Mouse (Mus musculus) heart, postnatal 0 days (tissue): ENCODE results near the gene Myo18b. TPM values are rescaled to one million over a fixed set of nuclear protein-coding genes. Genes with fewer than 3 reads are reported as not detected.

ENCODE experiments used
- ATAC-seq: fragments of 200-750 bp; cut with Nextera tagmentation; 2 replicates; pipeline ENCODE4 v1.8.0; 2017; ENCODE audit warnings: low read depth, moderate number of reproducible peaks, moderate library complexity; ENCODE audit not compliant: insufficient read depth
- DNase-seq: peaks from one replicate; pipeline ENCODE4 v3.0.0-alpha.2; 2016; ENCODE audit warnings: low spot score
- H3K27ac ChIP-seq: fragments of 300-500 bp; sonication (generic); 2 replicates; pipeline ENCODE4 v1.5.1; 2014; ENCODE audit warnings: low read depth, mild to moderate bottlenecking
- H3K27me3 ChIP-seq: fragments of 300-500 bp; sonication (generic); 2 replicates; pipeline ENCODE4 v1.6.1; 2014; ENCODE audit warnings: low read length, mixed read lengths; ENCODE audit not compliant: control insufficient read depth, insufficient read depth
- H3K36me3 ChIP-seq: fragments of 300-500 bp; sonication (generic); replicated peaks from 2 replicates; pipeline ENCODE4 v1.6.1; 2014; ENCODE audit warnings: low read length, mixed read lengths; ENCODE audit not compliant: control insufficient read depth, insufficient read depth
- H3K4me1 ChIP-seq: fragments of 300-500 bp; sonication (generic); 2 replicates; pipeline ENCODE4 v1.6.1; 2014; ENCODE audit warnings: antibody characterized with exemption; ENCODE audit not compliant: control insufficient read depth, insufficient read depth
- H3K4me2 ChIP-seq: fragments of 300-500 bp; sonication (generic); 2 replicates; pipeline ENCODE4 v1.6.1; 2014; ENCODE audit warnings: low read depth, mild to moderate bottlenecking, low read length, moderate library complexity
- H3K4me3 ChIP-seq: fragments of 300-500 bp; sonication (generic); 2 replicates; pipeline ENCODE4 v1.5.1; 2014; ENCODE audit warnings: low read depth, low read length
- H3K9ac ChIP-seq: fragments of 300-500 bp; sonication (generic); replicated peaks from 2 replicates; pipeline ENCODE4 v1.6.1; 2014; ENCODE audit warnings: low read depth, low read length, mixed read lengths
- H3K9me3 ChIP-seq: fragments of 300-500 bp; sonication (generic); replicated peaks from 2 replicates; pipeline ENCODE4 v1.6.1; 2016; ENCODE audit warnings: low read length; ENCODE audit not compliant: control insufficient read depth
- CTCF ChIP-seq: IDR thresholded peaks from 2 replicates; pipeline ENCODE4 v1.5.1; 2016; ENCODE audit warnings: antibody characterized with exemption, control low read depth, low read depth
- EP300 ChIP-seq: IDR thresholded peaks from 2 replicates; pipeline ENCODE4 v1.6.1; 2016; ENCODE audit warnings: antibody characterized with exemption, low read depth
- WGBS: fragments of 180-500 bp; shearing (Covaris S2); extraction: QIAGEN DNeasy Blood & Tissue Kit; methylation state at CpG from one replicate; pipeline ENCODE4 v1.1.7; 2014; 5-methylcytosine and 5-hydroxymethylcytosine counted together
- polyA plus RNA-seq: library from polyadenylated mRNA; unstranded; fragments of >200 nt; fragmentation: Nextera tagmentation; extraction: Ambion mirVana; gene quantifications from 2 replicates; pipeline ENCODE4 v1.2.1, GENCODE M21; 2015
- total RNA-seq: library from RNA; depleted of rRNA; stranded (reverse); fragments of >200 nt; gene quantifications from 2 replicates; pipeline ENCODE4 v1.2.3, GENCODE M21; 2014; ENCODE audit warnings: low replicate concordance

Myo18b gene
- total and polyA plus RNA-seq, 2 experiments from 2014 or later, result 26.5 to 110 TPM

DNA sequence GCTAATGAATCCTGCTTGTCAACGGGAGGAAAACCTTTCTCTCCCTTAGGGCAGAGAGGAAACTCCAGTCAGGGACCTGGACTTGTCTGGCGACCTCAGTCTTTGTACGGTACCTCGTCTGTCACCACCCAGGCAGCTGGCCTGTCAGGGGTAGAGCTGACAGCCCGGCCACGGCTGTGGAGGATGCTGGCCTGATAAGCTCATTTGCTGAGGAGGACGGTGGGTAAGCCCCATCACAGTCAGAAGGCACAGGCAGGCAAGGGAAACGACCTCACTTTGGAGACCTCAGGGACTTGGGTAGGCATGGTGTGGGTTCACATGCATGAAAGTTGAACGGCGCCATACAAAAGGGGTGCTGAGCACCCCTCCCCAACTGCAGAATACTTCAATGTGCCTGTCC lies 140.6 kb downstream of the Myo18b start:
- Histone ChIP-seq H3K9ac (no peak overlapping the region), H3K27me3 (no peaks in the 10 kb centered on the region), H3K4me2 (no peak overlapping the region), H3K36me3 (peaks cover 73% of the 10 kb centered on the region), H3K4me3 (no peak overlapping the region), H3K4me1 (no peaks in the 10 kb centered on the region), H3K27ac (no peak overlapping the region), H3K9me3 (no peaks in the 10 kb centered on the region)
- TF ChIP-seq CTCF (no peak), EP300 (no peak)
- DNase-seq (no peak), ATAC-seq (no peak)
- 14% methylated on average over 10 of the region's 10 CpGs for WGBS

DNA sequence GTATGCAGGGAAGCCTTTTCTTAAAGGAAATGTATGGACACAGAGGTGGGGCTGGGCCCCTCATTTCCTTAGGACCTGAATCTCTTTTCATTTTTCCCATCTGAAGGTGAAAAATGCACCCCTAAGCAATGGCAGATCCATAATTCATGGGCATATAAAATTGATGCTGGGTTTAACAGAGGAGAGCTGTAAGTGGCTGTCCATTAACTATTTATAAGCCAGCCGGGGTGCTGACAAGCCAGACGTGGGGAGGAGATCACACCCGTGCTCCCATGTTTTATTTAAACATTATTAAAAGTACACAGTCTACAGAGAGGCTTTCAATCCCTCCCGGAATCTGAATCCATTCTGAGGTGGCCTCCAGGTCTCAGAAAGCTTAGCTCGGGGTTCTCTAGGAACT lies 146.5 kb downstream of the Myo18b start:
- ATAC-seq, result no peak
- no peak for DNase-seq
- Histone ChIP-seq H3K4me1 (no peaks in the 10 kb centered on the region), H3K27me3 (no peaks in the 10 kb centered on the region), H3K9ac (no peak overlapping the region), H3K9me3 (no peaks in the 10 kb centered on the region), H3K27ac (no peak overlapping the region), H3K4me3 (no peak overlapping the region), H3K4me2 (no peak overlapping the region), H3K36me3 (peaks cover 38% of the 10 kb centered on the region)
- 54% methylated on average over 5 of the region's 5 CpGs for WGBS
- TF ChIP-seq EP300 (no peak), CTCF (no peak)

DNA sequence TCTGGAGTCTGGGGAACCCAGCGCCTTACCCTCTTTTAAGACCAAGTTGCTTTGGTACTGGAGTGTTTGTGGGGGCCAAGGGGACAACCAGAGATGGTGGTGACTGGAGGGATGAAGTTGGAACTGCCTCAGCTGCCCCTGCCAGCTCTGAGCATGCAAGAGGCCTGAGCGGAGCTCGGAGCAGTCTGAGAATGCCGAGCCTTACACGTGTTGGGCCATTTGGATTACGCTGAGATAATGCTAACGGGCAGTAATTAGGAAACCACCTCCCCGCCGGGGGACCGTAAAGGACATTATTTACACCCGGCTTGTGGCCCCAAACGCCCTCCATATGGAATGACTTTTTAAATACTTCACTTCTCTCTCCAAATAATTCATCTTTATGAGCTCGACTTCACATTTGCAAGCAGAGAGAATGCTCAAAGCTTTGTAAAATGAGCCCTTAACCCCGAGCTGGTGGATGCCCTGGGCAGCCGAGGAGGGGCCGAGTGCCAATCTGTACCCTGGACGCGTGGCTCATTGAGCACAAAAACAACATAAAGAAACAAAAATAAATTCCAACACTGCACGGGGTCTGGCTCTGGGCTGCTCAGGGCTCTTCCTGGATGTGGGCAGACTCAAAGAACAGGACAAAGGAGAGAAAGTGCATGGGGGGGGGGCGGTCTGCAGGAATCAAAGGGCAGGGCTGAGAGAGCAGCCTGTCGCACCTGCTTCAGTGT lies 148.0 kb downstream of the Myo18b start:
- Histone ChIP-seq H3K9me3 (no peaks in the 10 kb centered on the region), H3K4me3 (no peak overlapping the region), H3K27me3 (no peaks in the 10 kb centered on the region), H3K4me2 (no peak overlapping the region), H3K36me3 (peaks cover 25% of the 10 kb centered on the region), H3K9ac (no peak overlapping the region), H3K4me1 (no peaks in the 10 kb centered on the region), H3K27ac (no peak overlapping the region)
- DNase-seq, result no peak
- ATAC-seq, result no peak
- TF ChIP-seq CTCF (no peak), EP300 (no peak)
- WGBS, result 50% methylated on average over 21 of the region's 21 CpGs

DNA sequence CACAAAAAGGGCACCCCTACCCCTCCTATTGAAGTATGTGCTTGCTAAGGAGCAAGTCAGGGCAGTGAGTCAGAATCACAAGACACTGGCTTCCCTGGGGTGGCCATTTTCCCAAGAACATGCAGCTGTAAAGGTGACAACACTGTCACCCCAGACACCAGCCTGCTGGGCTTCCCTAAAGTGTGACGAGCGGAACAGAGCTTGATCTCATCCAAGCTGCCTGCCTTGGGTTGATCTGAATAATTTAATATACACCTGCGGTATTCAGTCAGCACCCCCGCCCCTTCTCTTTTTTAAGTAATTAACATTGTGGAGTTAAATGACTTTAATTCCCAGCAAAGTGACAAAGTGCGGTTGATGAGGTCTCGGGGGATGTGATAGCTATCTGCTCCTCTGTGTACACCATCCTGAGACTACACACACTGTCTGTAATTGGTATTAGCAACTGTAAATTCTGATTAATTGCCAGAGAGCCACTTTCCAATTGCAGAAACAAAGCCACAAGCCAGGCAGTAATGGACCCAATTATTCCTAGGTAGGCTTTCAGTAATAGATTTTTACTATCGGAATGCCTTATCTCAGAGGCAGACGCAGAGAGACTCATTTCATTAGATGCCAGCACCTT lies 148.7 kb downstream of the Myo18b start:
- Histone ChIP-seq H3K4me2 (no peak overlapping the region), H3K9ac (no peak overlapping the region), H3K4me3 (no peak overlapping the region), H3K27ac (no peak overlapping the region), H3K4me1 (no peaks in the 10 kb centered on the region), H3K36me3 (peaks cover 25% of the 10 kb centered on the region), H3K27me3 (no peaks in the 10 kb centered on the region), H3K9me3 (no peaks in the 10 kb centered on the region)
- TF ChIP-seq CTCF, result no peak
- no peak for TF ChIP-seq EP300
- DNase-seq, result no peak
- no peak for ATAC-seq
- 73% methylated on average over 8 of the region's 8 CpGs for WGBS

DNA sequence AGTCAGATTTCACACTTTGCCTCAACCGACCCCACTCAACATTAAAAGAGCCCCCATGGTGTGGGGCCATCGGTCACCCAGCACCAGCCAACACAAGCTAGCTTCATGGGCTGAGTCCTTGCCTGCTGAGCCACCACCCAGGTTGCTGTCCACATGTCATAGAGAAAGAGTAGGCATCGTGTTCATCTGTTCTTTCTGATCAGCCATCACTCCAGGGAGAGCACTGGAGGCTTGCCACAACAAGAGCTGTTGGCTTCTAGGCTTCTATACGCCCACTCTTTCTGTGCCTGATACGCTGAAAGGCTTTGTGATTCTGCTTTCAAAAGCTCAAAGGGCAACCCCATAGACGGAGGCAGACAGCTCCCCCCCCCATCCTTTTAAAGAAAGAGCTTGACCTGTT lies 151.0 kb downstream of the Myo18b start:
- TF ChIP-seq EP300, result no peak
- TF ChIP-seq CTCF, result no peak
- Histone ChIP-seq H3K27me3 (no peaks in the 10 kb centered on the region), H3K9ac (no peak overlapping the region), H3K36me3 (peaks cover 25% of the 10 kb centered on the region), H3K4me3 (no peak overlapping the region), H3K4me1 (no peaks in the 10 kb centered on the region), H3K9me3 (no peaks in the 10 kb centered on the region), H3K27ac (no peak overlapping the region), H3K4me2 (no peak overlapping the region)
- no peak for ATAC-seq
- DNase-seq, result no peak
- 86% methylated on average over 6 of the region's 6 CpGs for WGBS

DNA sequence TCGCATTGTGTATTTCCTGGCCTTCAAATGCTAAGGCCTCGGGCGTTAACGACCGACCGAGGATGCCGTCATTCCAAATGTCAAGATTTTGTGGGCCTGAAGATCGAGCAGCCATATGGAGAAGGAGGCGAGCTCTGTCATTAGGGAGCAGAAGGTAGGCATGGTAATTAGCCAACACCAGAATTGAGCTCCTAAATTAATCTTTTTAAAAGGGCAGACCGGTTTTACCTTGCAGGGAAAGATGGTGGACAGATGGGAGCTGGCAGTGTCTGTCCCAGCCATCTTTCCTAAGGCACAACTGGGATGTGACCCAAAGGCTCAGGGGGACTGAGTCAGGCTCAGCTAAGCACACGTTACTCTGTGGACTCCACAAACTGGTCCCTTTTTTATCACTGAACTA lies 151.6 kb downstream of the Myo18b start:
- peaks cover 24% of the 10 kb centered on the region for H3K36me3 ChIP-seq
- WGBS, result 89% methylated on average over 11 of the region's 11 CpGs

More for the DNA sequence above, 151.6 kb downstream of the Myo18b start:
- H3K9ac ChIP-seq, result no peak overlapping the region
- TF ChIP-seq EP300, result no peak
- no peak overlapping the region for H3K4me3 ChIP-seq
- H3K4me1 ChIP-seq, result no peaks in the 10 kb centered on the region
- DNase-seq (no peak), ATAC-seq (no peak)
- H3K9me3 ChIP-seq, result no peaks in the 10 kb centered on the region
- no peak overlapping the region for H3K27ac ChIP-seq
- no peak overlapping the region for H3K4me2 ChIP-seq
- H3K27me3 ChIP-seq, result no peaks in the 10 kb centered on the region
